Comparison of ENCODE assay signal across 26 mouse cellular contexts in genomic region chr1:92109221-92109620, GRCm38 (mm10).
DNase-seq lines count a peak whose midpoint lies in the region; ATAC-seq and TF ChIP-seq lines count a peak whose summit lies in the region.
"Had no signal": no experiment of that assay in that cellular context is flagged by ENCODE, and none has a peak within 500 bp of the region (broad histone marks: within the 10 kb centered on the region; RNA-seq: fewer than 3 reads in every experiment).

No protein-coding gene starts in this region.

- no peak overlapping the region for H3K27ac ChIP-seq in hindbrain, postnatal 0 days
- H3K27ac ChIP-seq in hindbrain, embryonic 16.5 days (ENCODE audit: low read depth, low read length), result no peak overlapping the region
- H3K27ac ChIP-seq in midbrain, postnatal 0 days (ENCODE audit: low read depth, low read length), result no peak overlapping the region
- H3K27ac ChIP-seq in forebrain, embryonic 12.5 days, result no peak overlapping the region
- H3K27ac ChIP-seq: embryonic facial prominence, embryonic 13.5 days; heart, embryonic 10.5 days; heart, embryonic 15.5 days; hindbrain, embryonic 12.5 days; liver, embryonic 12.5 days; midbrain, embryonic 12.5 days had no signal

- H3K27me3 ChIP-seq in hindbrain, postnatal 0 days (ENCODE audit: insufficient read depth, low read length), result no peaks in the 10 kb centered on the region
- H3K27me3 ChIP-seq in hindbrain, embryonic 16.5 days (replicated peaks; ENCODE audit: control insufficient read depth, insufficient read depth, low read length), result no peaks in the 10 kb centered on the region
- H3K27me3 ChIP-seq in midbrain, postnatal 0 days (ENCODE audit: insufficient read depth, low read length), result no peaks in the 10 kb centered on the region
- no peaks in the 10 kb centered on the region for H3K27me3 ChIP-seq in forebrain, embryonic 12.5 days
- H3K27me3 ChIP-seq: embryonic facial prominence, embryonic 13.5 days; heart, embryonic 15.5 days; hindbrain, embryonic 12.5 days; liver, embryonic 12.5 days; megakaryocyte, embryonic 14.5 days; midbrain, embryonic 12.5 days had no signal

- WGBS in hindbrain, postnatal 0 days, result 31% methylated on average over 1 of the region's 1 CpGs
- WGBS in hindbrain, embryonic 16.5 days, result 48% methylated on average over 1 of the region's 1 CpGs
- 41% methylated on average over 1 of the region's 1 CpGs for WGBS in midbrain, postnatal 0 days
- WGBS in forebrain, embryonic 12.5 days, result 63% methylated on average over 1 of the region's 1 CpGs

- ATAC-seq in hindbrain, postnatal 0 days, result no peak
- ATAC-seq in hindbrain, embryonic 16.5 days, result no peak
- no peak for ATAC-seq in midbrain, postnatal 0 days (ENCODE audit: low FRiP score)
- no peak for ATAC-seq in forebrain, embryonic 12.5 days (ENCODE audit: low FRiP score)
- ATAC-seq: activated CD4-positive, CD25-positive, alpha-beta regulatory T cell, adult 4 months; intestine, postnatal 0 days; liver, embryonic 12.5 days; liver, postnatal 0 days had no signal

- no peak overlapping the region for H3K9ac ChIP-seq in hindbrain, postnatal 0 days (replicated peaks; ENCODE audit: low read length)
- no peak overlapping the region for H3K9ac ChIP-seq in hindbrain, embryonic 16.5 days (ENCODE audit: low read depth, low read length)
- no peak overlapping the region for H3K9ac ChIP-seq in midbrain, postnatal 0 days (replicated peaks; ENCODE audit: low read length, poor library complexity, severe bottlenecking)
- no peak overlapping the region for H3K9ac ChIP-seq in forebrain, embryonic 12.5 days
- H3K9ac ChIP-seq: embryonic facial prominence, embryonic 13.5 days; heart, embryonic 15.5 days; hindbrain, embryonic 12.5 days; liver, embryonic 12.5 days; liver, postnatal 0 days; midbrain, embryonic 12.5 days had no signal

- no peak overlapping the region for H3K4me3 ChIP-seq in hindbrain, postnatal 0 days (ENCODE audit: low read length)
- no peak overlapping the region for H3K4me3 ChIP-seq in hindbrain, embryonic 16.5 days (ENCODE audit: low read length)
- H3K4me3 ChIP-seq in midbrain, postnatal 0 days (ENCODE audit: low read depth, low read length), result no peak overlapping the region
- no peak overlapping the region for H3K4me3 ChIP-seq in forebrain, embryonic 12.5 days (replicated peaks)
- H3K4me3 ChIP-seq: embryonic facial prominence, embryonic 13.5 days; heart, embryonic 10.5 days; heart, embryonic 15.5 days; hindbrain, embryonic 12.5 days; liver, embryonic 12.5 days; midbrain, embryonic 12.5 days had no signal

- peaks cover 14% of the 10 kb centered on the region for H3K4me1 ChIP-seq in hindbrain, postnatal 0 days (ENCODE audit: insufficient read depth, low read length)
- peaks cover 7% of the 10 kb centered on the region for H3K4me1 ChIP-seq in hindbrain, embryonic 16.5 days (ENCODE audit: control insufficient read depth, insufficient read depth, low read depth, low read length)
- H3K4me1 ChIP-seq in midbrain, postnatal 0 days (ENCODE audit: insufficient read depth, low read length), result no peaks in the 10 kb centered on the region
- peaks cover 10% of the 10 kb centered on the region for H3K4me1 ChIP-seq in forebrain, embryonic 12.5 days
- H3K4me1 ChIP-seq: midbrain, embryonic 12.5 days had no signal

- no peak overlapping the region for H3K4me2 ChIP-seq in hindbrain, postnatal 0 days (ENCODE audit: low read depth, low read length)
- no peak overlapping the region for H3K4me2 ChIP-seq in hindbrain, embryonic 16.5 days (ENCODE audit: low read length)
- H3K4me2 ChIP-seq in midbrain, postnatal 0 days (ENCODE audit: low read depth, low read length, poor library complexity, severe bottlenecking), result no peak overlapping the region
- H3K4me2 ChIP-seq in forebrain, embryonic 12.5 days, result no peak overlapping the region
- H3K4me2 ChIP-seq: embryonic facial prominence, embryonic 13.5 days; heart, embryonic 15.5 days; hindbrain, embryonic 12.5 days; liver, embryonic 12.5 days; midbrain, embryonic 12.5 days had no signal

- no peaks in the 10 kb centered on the region for H3K36me3 ChIP-seq in hindbrain, postnatal 0 days (ENCODE audit: insufficient read depth, low read length)
- no peaks in the 10 kb centered on the region for H3K36me3 ChIP-seq in hindbrain, embryonic 16.5 days (ENCODE audit: control insufficient read depth, insufficient read depth, low read length)
- H3K36me3 ChIP-seq in midbrain, postnatal 0 days (ENCODE audit: insufficient read depth, low read length), result no peaks in the 10 kb centered on the region
- no peaks in the 10 kb centered on the region for H3K36me3 ChIP-seq in forebrain, embryonic 12.5 days (replicated peaks)
- H3K36me3 ChIP-seq: embryonic facial prominence, embryonic 13.5 days; heart, embryonic 10.5 days; heart, embryonic 15.5 days; hindbrain, embryonic 12.5 days; liver, embryonic 12.5 days had no signal

- no peaks in the 10 kb centered on the region for H3K9me3 ChIP-seq in hindbrain, postnatal 0 days (ENCODE audit: low read length)
- no peaks in the 10 kb centered on the region for H3K9me3 ChIP-seq in hindbrain, embryonic 16.5 days (ENCODE audit: control insufficient read depth, low read length)
- H3K9me3 ChIP-seq in midbrain, postnatal 0 days (ENCODE audit: low read length), result no peaks in the 10 kb centered on the region
- H3K9me3 ChIP-seq in forebrain, embryonic 12.5 days, result no peaks in the 10 kb centered on the region
- H3K9me3 ChIP-seq: embryonic facial prominence, embryonic 13.5 days; heart, embryonic 10.5 days; heart, embryonic 15.5 days; hindbrain, embryonic 12.5 days; liver, embryonic 12.5 days; megakaryocyte, embryonic 14.5 days; midbrain, embryonic 12.5 days had no signal

- DNase-seq in hindbrain, postnatal 0 days (ENCODE audit: low spot score), result peak; percentile 36
- DNase-seq in cerebellum, adult 11-12 months, result peak; percentile 72
- DNase-seq in cerebellum, adult 9-10 months, result peak; percentile 83
- peak; percentile 76 to 77 for DNase-seq in cerebellum, postnatal 36 days
- no peak for DNase-seq in midbrain, postnatal 0 days (ENCODE audit: low spot score)
- DNase-seq: adrenal gland, adult 2 months; adrenal gland, postnatal 36 days; B cell, adult 2 months; gastrocnemius, postnatal 36 days; kidney, adult 9 months; kidney, postnatal 14 days; liver, postnatal 0 days; lung, postnatal 36 days; thymus, adult 2 months; thymus, postnatal 36 days had no signal

- TF ChIP-seq CTCF in hindbrain, postnatal 0 days (IDR thresholded peaks at IDR 0.05; ENCODE audit: low read depth), result no peak
- TF ChIP-seq CTCF in midbrain, postnatal 0 days (IDR thresholded peaks at IDR 0.05), result no peak
